Comparison of ENCODE assay signal across 14 mouse cellular contexts in genomic region chr4:115278215-115278982, GRCm38 (mm10). TPM values are rescaled to one million over a fixed set of nuclear protein-coding genes. Genes with fewer than 3 reads are reported as not detected.
"Had no signal": no experiment of that assay in that cellular context is flagged by ENCODE, and none has a peak within 500 bp of the region (broad histone marks: within the 10 kb centered on the region; RNA-seq: fewer than 3 reads in every experiment).

No protein-coding gene starts in this region.

RNA-seq across cellular contexts. Expression of gene Cyp4a12a, which starts 20.4 kb away (rescaled TPM):
- polyA plus RNA-seq: inflammation-experienced regulatory T-cells, adult 6 months; limb, embryonic 11.5 days; limb, embryonic 14.5 days; liver, embryonic 11.5 days; liver, embryonic 14.5 days; lung, embryonic 15.5 days; midbrain, embryonic 10.5 days; midbrain, embryonic 13.5 days; midbrain, embryonic 16.5 days; myocyte; neural tube, embryonic 13.5 days; stomach, embryonic 15.5 days had no signal

RNA-seq across cellular contexts. Expression of gene Cyp4a29, which starts 36.5 kb away (rescaled TPM):
- polyA plus RNA-seq: inflammation-experienced regulatory T-cells, adult 6 months; kidney, embryonic 16.5 days; limb, embryonic 11.5 days; limb, embryonic 14.5 days; liver, embryonic 11.5 days; liver, embryonic 14.5 days; lung, embryonic 15.5 days; midbrain, embryonic 10.5 days; midbrain, embryonic 13.5 days; midbrain, embryonic 16.5 days; myocyte; neural tube, embryonic 13.5 days; stomach, embryonic 15.5 days; thymus, adult 2 months had no signal
